Mouse (Mus musculus): ENCODE measurements around the gene Nom1.

- TF ChIP-seq CTCF (IDR thresholded peaks at IDR 0.05; ENCODE audit: borderline replicate concordance, extremely low read depth, insufficient read depth, insufficient read length) (no peak), POLR2A (IDR thresholded peaks at IDR 0.05; ENCODE audit: borderline replicate concordance, extremely low read depth, insufficient read depth, insufficient read length, poor library complexity, severe bottlenecking) (no peak)
Observed at GRCm38 (mm10) chr5:29469501-29469900, 35.0 kb downstream of the Nom1 start.
